Mouse (Mus musculus) embryonic fibroblast, embryonic 13.5 days (primary cell): ENCODE measurements at regions not wholly inside any gene's neighbourhood (a gene's known extent, or its start where the extent isn't known, plus 50 kb on each side); places are given as distances from the start of the nearest gene placed in this dataset.

Experiments used
- CTCF ChIP-seq: IDR thresholded peaks from 2 replicates; pipeline ENCODE4 v1.5.1; 2011; ENCODE audit warnings: mild to moderate bottlenecking, control low read depth, low read length, moderate library complexity, borderline replicate concordance; ENCODE audit not compliant: insufficient read depth
- POLR2A ChIP-seq: IDR thresholded peaks from 2 replicates; pipeline ENCODE4 v1.6.1; 2011; ENCODE audit warnings: low read depth, mild to moderate bottlenecking, control low read depth, low read length, moderate library complexity

DNA sequence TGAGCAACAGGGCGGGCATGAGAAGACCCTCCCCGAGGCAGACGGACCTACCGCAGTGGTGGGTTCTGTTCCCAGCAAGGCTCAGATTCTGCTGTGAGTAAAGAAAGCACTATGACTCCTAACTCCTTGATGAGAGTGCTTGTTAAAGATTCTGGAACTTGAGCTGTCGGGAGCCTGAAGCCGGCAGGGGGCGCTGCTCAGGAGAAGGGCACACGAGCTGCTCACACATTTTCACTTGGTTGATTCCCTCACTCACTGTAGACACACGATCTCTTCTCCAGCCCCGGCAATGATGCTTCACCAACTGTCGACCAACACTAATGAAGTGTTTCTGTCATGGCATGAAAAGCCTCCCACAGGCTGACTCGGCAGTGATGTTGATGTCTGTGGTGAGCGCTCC is 185.6 kb downstream of the Gxylt1 start:
- TF ChIP-seq CTCF (peak; percentile 31; the same call in 1 of the 2 replicates), POLR2A (no peak)
